Mouse (Mus musculus): ENCODE data around the gene Prkn. TPM values are rescaled to one million over a fixed set of nuclear protein-coding genes. Genes with fewer than 3 reads are reported as not detected.

The Prkn gene
- polyA plus RNA-seq, 1 experiment from 2014 or later = 1.5 TPM

DNA sequence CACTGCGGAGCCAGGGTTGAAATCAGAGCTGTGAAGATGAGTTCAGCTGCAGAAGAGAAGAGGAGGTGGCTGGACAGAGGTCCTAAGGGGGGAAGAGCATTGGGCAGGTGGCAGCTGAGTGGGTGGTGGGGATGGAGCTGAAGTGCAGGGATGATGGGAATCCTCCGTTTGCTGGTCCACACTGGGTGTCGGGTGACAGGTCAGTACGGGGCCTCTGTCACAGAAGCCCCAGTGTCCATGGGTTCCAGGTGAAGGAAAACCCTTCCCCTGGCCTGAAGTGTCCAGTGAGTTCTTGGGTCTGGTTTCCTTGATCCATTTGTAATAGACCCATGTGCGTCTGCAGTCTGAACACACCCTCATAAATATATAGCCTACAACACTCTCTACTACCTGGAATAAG lies 1195.2 kb downstream of the Prkn start:
- Histone ChIP-seq H3K9me3 (no peaks in the 10 kb centered on the region), H3K4me2 (replicated peaks) (no peak overlapping the region), H3K9ac (no peak overlapping the region), H3K27me3 (replicated peaks) (no peaks in the 10 kb centered on the region; the same call in 1 of the 2 replicates), H3K4me1 (replicated peaks) (0 out of 2 replicates have a peak, but pooled peaks cover 5% of the 10 kb centered on the region), H3K36me3 (no peaks in the 10 kb centered on the region), H3K4me3 (replicated peaks) (no peak overlapping the region), H3K27ac (no peak overlapping the region)
- ATAC-seq = no peak
- 41% methylated on average over 5 of the region's 5 CpGs for WGBS

DNA sequence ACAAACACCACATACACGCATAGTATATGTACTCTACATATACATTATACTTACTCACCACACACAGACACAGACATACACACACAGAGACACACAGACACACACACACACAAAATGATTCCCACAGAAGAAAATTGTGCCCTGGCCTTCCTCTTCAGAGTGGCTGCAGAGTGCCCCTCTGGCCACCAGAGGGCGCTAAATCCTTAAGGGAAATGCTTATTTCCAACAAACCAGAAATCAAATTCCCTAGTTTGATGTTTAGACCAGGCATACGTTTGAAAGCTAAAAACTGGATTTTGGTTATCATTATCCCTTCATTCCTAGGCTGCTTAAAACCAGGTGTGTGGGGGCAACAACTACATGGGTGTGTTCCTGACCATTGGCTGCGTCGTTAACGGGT lies 1196.0 kb downstream of the Prkn start:
- ATAC-seq = no peak
- no peaks in the 10 kb centered on the region; the same call in 1 of the 2 replicates for H3K27me3 ChIP-seq (replicated peaks)
- H3K27ac ChIP-seq = no peak overlapping the region
- no peaks in the 10 kb centered on the region for H3K36me3 ChIP-seq
- H3K4me1 ChIP-seq (replicated peaks) = 0 out of 2 replicates have a peak, but pooled peaks cover 2% of the 10 kb centered on the region
- no peak overlapping the region for H3K9ac ChIP-seq
- no peak overlapping the region for H3K4me2 ChIP-seq (replicated peaks)
- H3K4me3 ChIP-seq (replicated peaks) = no peak overlapping the region
- 44% methylated on average over 6 of the region's 6 CpGs for WGBS
- no peaks in the 10 kb centered on the region for H3K9me3 ChIP-seq

DNA sequence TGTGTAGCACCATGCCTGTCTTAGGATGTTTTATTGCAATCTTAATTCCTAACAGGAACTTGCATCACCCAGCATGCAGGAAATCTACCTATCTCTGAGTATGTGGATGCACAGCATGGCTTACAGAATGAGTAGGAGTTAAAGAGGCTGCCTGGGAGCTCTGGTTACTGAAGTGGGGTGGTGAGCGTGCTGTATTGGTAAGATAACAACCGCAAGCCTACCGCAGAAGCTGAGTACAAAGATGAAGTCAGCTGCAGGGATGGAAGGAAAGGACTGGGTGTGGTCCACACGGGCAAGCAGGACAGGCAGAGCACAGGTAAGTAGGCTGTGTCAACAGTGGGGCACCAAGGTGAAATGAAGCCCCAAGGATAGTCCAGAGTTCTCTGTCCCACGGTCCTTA lies 1196.9 kb downstream of the Prkn start:
- Histone ChIP-seq H3K9me3 (no peaks in the 10 kb centered on the region), H3K4me1 (replicated peaks) (0 out of 2 replicates have a peak, but pooled peaks cover 2% of the 10 kb centered on the region), H3K9ac (no peak overlapping the region), H3K36me3 (no peaks in the 10 kb centered on the region), H3K27me3 (replicated peaks) (no peaks in the 10 kb centered on the region; the same call in 1 of the 2 replicates), H3K4me2 (replicated peaks) (no peak overlapping the region), H3K27ac (no peak overlapping the region), H3K4me3 (replicated peaks) (no peak overlapping the region)
- WGBS = 54% methylated on average over 5 of the region's 5 CpGs
- peak; percentile 65 for ATAC-seq

- H3K4me2 ChIP-seq (replicated peaks) = no peak overlapping the region
- peak; percentile 21; the same call in 1 of the 2 replicates for ATAC-seq
Observed at GRCm38 (mm10) chr17:12037574-12037973, 1197.4 kb downstream of the Prkn start.

GRCm38 (mm10) chr17:12038499-12038898 lies 1198.3 kb downstream of the Prkn start:
- H3K4me3 ChIP-seq (replicated peaks) = no peak overlapping the region
- 0 out of 2 replicates have a peak, but pooled peaks cover 2% of the 10 kb centered on the region for H3K4me1 ChIP-seq (replicated peaks)
- no peak overlapping the region for H3K9ac ChIP-seq
- no peak overlapping the region for H3K27ac ChIP-seq
- H3K4me2 ChIP-seq (replicated peaks) = no peak overlapping the region
- H3K27me3 ChIP-seq (replicated peaks) = no peaks in the 10 kb centered on the region; the same call in 1 of the 2 replicates
- no peaks in the 10 kb centered on the region for H3K36me3 ChIP-seq
- WGBS = 71% methylated on average over 6 of the region's 6 CpGs
- no peak for ATAC-seq
- H3K9me3 ChIP-seq = no peaks in the 10 kb centered on the region

More at GRCm38 (mm10) chr17:12037574-12037973, 1197.4 kb downstream of the Prkn start:
- H3K9ac ChIP-seq = no peak overlapping the region
- no peaks in the 10 kb centered on the region; the same call in 1 of the 2 replicates for H3K27me3 ChIP-seq (replicated peaks)
- no peak overlapping the region for H3K27ac ChIP-seq
- no peaks in the 10 kb centered on the region for H3K9me3 ChIP-seq
- H3K4me1 ChIP-seq (replicated peaks) = 0 out of 2 replicates have a peak, but pooled peaks cover 2% of the 10 kb centered on the region
- H3K4me3 ChIP-seq (replicated peaks) = no peak overlapping the region
- WGBS = 88% methylated on average over 2 of the region's 2 CpGs
- no peaks in the 10 kb centered on the region for H3K36me3 ChIP-seq

DNA sequence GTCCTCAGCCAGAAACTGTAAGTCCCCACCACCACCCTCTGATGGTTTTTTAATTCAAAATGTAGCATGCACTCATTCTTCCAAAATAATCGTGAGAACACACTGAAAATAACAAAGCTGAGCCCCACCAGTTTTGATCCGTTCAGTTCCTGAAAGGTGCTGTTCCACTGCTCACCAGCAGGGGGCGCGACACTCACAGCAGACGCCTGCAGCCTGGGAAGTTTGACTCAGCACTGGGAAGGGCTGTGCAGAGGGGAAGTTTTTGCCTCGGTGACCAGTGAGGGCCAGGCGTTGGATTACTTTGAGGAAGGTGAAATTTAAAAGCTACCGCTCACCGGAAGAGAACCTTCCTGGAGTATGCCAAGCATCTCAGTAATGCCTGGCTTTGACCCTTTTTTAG lies 1199.0 kb downstream of the Prkn start:
- 0 out of 2 replicates have a peak overlapping the region, but pooled peaks have one; percentile 28 for H3K4me2 ChIP-seq (replicated peaks)
- no peak overlapping the region for H3K4me3 ChIP-seq (replicated peaks)
- H3K9ac ChIP-seq = no peak overlapping the region
- no peaks in the 10 kb centered on the region; the same call in 1 of the 2 replicates for H3K27me3 ChIP-seq (replicated peaks)
- ATAC-seq = peak; percentile 31
- no peaks in the 10 kb centered on the region for H3K9me3 ChIP-seq
- H3K36me3 ChIP-seq = no peaks in the 10 kb centered on the region
- WGBS = 1% methylated on average over 9 of the region's 9 CpGs
- H3K27ac ChIP-seq = no peak overlapping the region
- H3K4me1 ChIP-seq (replicated peaks) = 0 out of 2 replicates have a peak, but pooled peaks cover 2% of the 10 kb centered on the region

- Histone ChIP-seq H3K9ac (no peak overlapping the region), H3K4me2 (replicated peaks) (no peak overlapping the region), H3K36me3 (no peaks in the 10 kb centered on the region), H3K4me1 (replicated peaks) (0 out of 2 replicates have a peak, but pooled peaks cover 2% of the 10 kb centered on the region), H3K4me3 (replicated peaks) (no peak overlapping the region), H3K27me3 (replicated peaks) (no peaks in the 10 kb centered on the region; the same call in 1 of the 2 replicates), H3K9me3 (no peaks in the 10 kb centered on the region), H3K27ac (no peak overlapping the region)
- 68% methylated on average over 3 of the region's 3 CpGs for WGBS
- no peak for ATAC-seq
Observed at GRCm38 (mm10) chr17:12039922-12040321, 1199.7 kb downstream of the Prkn start.

DNA sequence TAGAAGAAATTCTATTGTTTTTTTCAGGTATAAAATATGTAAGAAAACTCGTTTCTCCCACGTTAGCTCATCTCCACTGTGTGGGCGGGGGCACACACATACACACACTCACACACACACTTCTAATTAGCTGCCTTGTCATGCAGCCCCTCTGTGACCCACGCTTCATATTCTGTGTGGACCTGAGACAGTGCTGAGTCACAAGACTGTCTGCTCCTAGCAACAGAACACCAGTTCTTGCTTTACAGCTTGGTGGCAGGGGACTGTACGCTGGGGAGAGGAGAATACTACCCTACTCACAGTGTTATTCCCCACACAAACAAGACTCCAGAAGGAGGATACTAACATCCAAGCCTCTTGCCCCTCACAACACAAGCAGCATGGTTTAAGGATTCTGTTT lies 1200.4 kb downstream of the Prkn start:
- Histone ChIP-seq H3K4me2 (replicated peaks) (no peak overlapping the region), H3K9ac (no peak overlapping the region), H3K9me3 (no peaks in the 10 kb centered on the region), H3K4me3 (replicated peaks) (no peak overlapping the region), H3K4me1 (replicated peaks) (0 out of 2 replicates have a peak, but pooled peaks cover 2% of the 10 kb centered on the region), H3K36me3 (no peaks in the 10 kb centered on the region), H3K27ac (no peak overlapping the region), H3K27me3 (replicated peaks) (no peaks in the 10 kb centered on the region)
- WGBS = 88% methylated on average over 5 of the region's 5 CpGs
- no peak for ATAC-seq

GRCm38 (mm10) chr17:12041091-12041655 lies 1201.0 kb downstream of the Prkn start:
- H3K27ac ChIP-seq = no peak overlapping the region

DNA sequence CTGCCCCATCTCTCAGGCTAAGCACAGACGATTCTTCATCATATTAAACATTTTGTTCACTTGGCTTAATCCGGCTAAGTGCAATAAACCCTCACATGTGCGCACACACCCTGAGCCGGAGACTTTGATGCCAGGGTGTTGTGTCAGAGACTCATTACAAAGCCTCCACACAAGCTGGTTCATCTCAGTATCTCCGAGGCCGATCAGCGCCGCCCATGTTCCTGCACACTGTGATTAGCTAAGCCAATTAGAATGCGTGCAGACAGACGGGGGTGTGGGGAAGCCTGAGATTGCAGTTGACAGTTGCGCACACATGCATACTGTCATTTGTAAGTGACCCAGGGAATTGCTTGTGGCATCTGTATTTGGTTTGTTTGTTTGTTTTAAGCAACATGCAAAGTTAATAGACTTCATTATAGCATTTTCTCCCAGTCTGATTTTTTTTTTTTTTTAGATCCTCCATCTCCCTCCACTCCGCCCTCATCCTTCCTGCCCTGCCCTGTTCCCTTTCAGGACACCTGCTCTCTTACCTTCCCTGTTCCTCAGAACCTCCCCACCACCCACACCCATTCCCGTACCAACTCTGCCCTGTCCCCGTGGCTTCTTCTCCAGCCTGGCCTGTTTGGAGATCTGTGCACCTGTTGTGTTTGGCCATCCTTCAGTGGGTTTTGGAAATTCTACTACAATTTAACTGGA lies 1202.5 kb downstream of the Prkn start:
- H3K4me3 ChIP-seq (replicated peaks) = no peak overlapping the region
- peak; percentile 74 for ATAC-seq
- H3K4me1 ChIP-seq (replicated peaks) = 0 out of 2 replicates have a peak, but pooled peaks cover 2% of the 10 kb centered on the region
- H3K27ac ChIP-seq = no peak overlapping the region
- no peak overlapping the region for H3K4me2 ChIP-seq (replicated peaks)
- no peaks in the 10 kb centered on the region for H3K27me3 ChIP-seq (replicated peaks)
- no peak overlapping the region for H3K9ac ChIP-seq
- no peaks in the 10 kb centered on the region for H3K36me3 ChIP-seq
- H3K9me3 ChIP-seq = no peaks in the 10 kb centered on the region
- 58% methylated on average over 14 of the region's 14 CpGs for WGBS

More at GRCm38 (mm10) chr17:12041091-12041655, 1201.0 kb downstream of the Prkn start:
- ATAC-seq = no peak
- H3K36me3 ChIP-seq = no peaks in the 10 kb centered on the region
- H3K4me3 ChIP-seq (replicated peaks) = no peak overlapping the region
- H3K4me2 ChIP-seq (replicated peaks) = no peak overlapping the region
- H3K9me3 ChIP-seq = no peaks in the 10 kb centered on the region
- 95% methylated on average over 5 of the region's 5 CpGs for WGBS
- H3K27me3 ChIP-seq (replicated peaks) = no peaks in the 10 kb centered on the region
- 0 out of 2 replicates have a peak, but pooled peaks cover 2% of the 10 kb centered on the region for H3K4me1 ChIP-seq (replicated peaks)
- no peak overlapping the region for H3K9ac ChIP-seq

GRCm38 (mm10) chr17:12044222-12044621 lies 1204.0 kb downstream of the Prkn start:
- Histone ChIP-seq H3K4me1 (replicated peaks) (0 out of 2 replicates have a peak, but pooled peaks cover 2% of the 10 kb centered on the region), H3K9ac (no peak overlapping the region), H3K4me3 (replicated peaks) (no peak overlapping the region), H3K9me3 (no peaks in the 10 kb centered on the region), H3K4me2 (replicated peaks) (no peak overlapping the region), H3K27me3 (replicated peaks) (no peaks in the 10 kb centered on the region), H3K27ac (no peak overlapping the region), H3K36me3 (no peaks in the 10 kb centered on the region)
- WGBS = 70% methylated on average over 8 of the region's 8 CpGs
- ATAC-seq = no peak

- WGBS = 45% methylated on average over 5 of the region's 5 CpGs
- no peaks in the 10 kb centered on the region for H3K4me1 ChIP-seq (replicated peaks)
- ATAC-seq = no peak
- no peaks in the 10 kb centered on the region for H3K9me3 ChIP-seq
- no peaks in the 10 kb centered on the region for H3K36me3 ChIP-seq
- H3K27ac ChIP-seq = no peak overlapping the region
- H3K4me2 ChIP-seq (replicated peaks) = no peak overlapping the region
- no peak overlapping the region for H3K9ac ChIP-seq
- no peak overlapping the region for H3K4me3 ChIP-seq (replicated peaks)
- H3K27me3 ChIP-seq (replicated peaks) = no peaks in the 10 kb centered on the region
Observed at GRCm38 (mm10) chr17:12045861-12046273, 1205.7 kb downstream of the Prkn start.
